Mouse (Mus musculus) bone marrow, adult 2 months (tissue): Measurements from ENCODE around the gene Tmbim6. TPM values are rescaled to one million over a fixed set of nuclear protein-coding genes. Genes with fewer than 3 reads are reported as not detected.

Source experiments
- H3K27ac ChIP-seq: fragments of 200-500 bp; 2 replicates; pipeline ENCODE4 v1.5.1; 2012; ENCODE audit warnings: low read depth, mild to moderate bottlenecking, control low read depth, inconsistent platforms, low read length; ENCODE audit not compliant: control insufficient read depth, poor library complexity, insufficient read depth
- H3K4me1 ChIP-seq: fragments of 200-500 bp; 2 replicates; pipeline ENCODE4 v1.6.1; 2011; ENCODE audit warnings: low read length; ENCODE audit not compliant: control insufficient read depth, insufficient read depth
- H3K4me3 ChIP-seq: fragments of 200-500 bp; replicated peaks from 2 replicates; pipeline ENCODE3; 2011; ENCODE audit warnings: mild to moderate bottlenecking, low read depth, low read length, control low read depth; ENCODE audit not compliant: control insufficient read depth
- CTCF ChIP-seq: fragments of 200-500 bp; IDR thresholded peaks from 2 replicates; pipeline ENCODE4 v1.5.1; 2011; ENCODE audit warnings: low read length, control low read depth; ENCODE audit not compliant: control insufficient read depth, insufficient read depth
- POLR2A ChIP-seq: fragments of 200-500 bp; IDR thresholded peaks from 2 replicates; pipeline ENCODE4 v1.6.1; 2011; ENCODE audit warnings: low read depth, mild to moderate bottlenecking, control low read depth, low read length, borderline replicate concordance; ENCODE audit not compliant: control insufficient read depth
- WGBS: fragments of 180-500 bp; shearing (Covaris S2); methylation state at CpG from one replicate; pipeline ENCODE4 v1.1.7; 2018; 5-methylcytosine and 5-hydroxymethylcytosine counted together
- polyA plus RNA-seq: library from polyadenylated mRNA; stranded (reverse); fragments of >200 nt; gene quantifications from 2 replicates; pipeline ENCODE4 v1.2.4, GENCODE M21; 2011; ENCODE audit warnings: low replicate concordance; ENCODE audit not compliant: missing spikeins, insufficient read depth, insufficient read length

The Tmbim6 gene
- polyA plus RNA-seq, 1 experiment: 146 TPM

GRCm38 (mm10) chr15:99431063-99431462, 38.4 kb downstream of the Tmbim6 start:
- no peaks in the 10 kb centered on the region for H3K4me1 ChIP-seq
- H3K4me3 ChIP-seq: no peak overlapping the region
- 86% methylated on average over 10 of the region's 10 CpGs for WGBS
- no peak for TF ChIP-seq CTCF
- no peak for TF ChIP-seq POLR2A
- H3K27ac ChIP-seq: no peak overlapping the region

GRCm38 (mm10) chr15:99431504-99431903, 38.8 kb downstream of the Tmbim6 start:
- H3K27ac ChIP-seq: no peak overlapping the region
- H3K4me3 ChIP-seq: no peak overlapping the region
- 81% methylated on average over 7 of the region's 7 CpGs for WGBS
- no peaks in the 10 kb centered on the region for H3K4me1 ChIP-seq
- no peak for TF ChIP-seq CTCF
- TF ChIP-seq POLR2A: no peak

DNA sequence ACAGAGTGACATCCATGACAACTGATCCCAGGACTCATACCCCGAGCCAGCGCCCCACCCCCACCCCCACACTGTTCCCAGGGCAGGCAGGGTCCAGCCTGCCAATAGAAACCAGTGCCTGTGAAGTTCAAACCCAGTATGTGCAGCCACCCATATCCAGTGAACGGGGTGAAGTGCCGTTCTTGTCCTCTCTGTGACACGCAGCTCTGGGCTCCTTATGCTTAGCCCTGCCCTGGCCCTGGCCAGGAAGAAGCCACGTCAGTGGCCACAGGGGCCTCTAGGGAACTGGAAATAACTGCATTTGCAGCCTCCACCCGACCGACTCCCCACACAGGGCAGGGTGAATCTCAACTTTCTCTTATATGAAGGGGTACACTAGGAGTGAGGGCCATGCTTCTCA, 39.3 kb downstream of the Tmbim6 start:
- TF ChIP-seq POLR2A (no peak), CTCF (no peak)
- no peak overlapping the region for H3K4me3 ChIP-seq
- WGBS: 77% methylated on average over 8 of the region's 8 CpGs
- no peak overlapping the region for H3K27ac ChIP-seq
- no peaks in the 10 kb centered on the region for H3K4me1 ChIP-seq

DNA sequence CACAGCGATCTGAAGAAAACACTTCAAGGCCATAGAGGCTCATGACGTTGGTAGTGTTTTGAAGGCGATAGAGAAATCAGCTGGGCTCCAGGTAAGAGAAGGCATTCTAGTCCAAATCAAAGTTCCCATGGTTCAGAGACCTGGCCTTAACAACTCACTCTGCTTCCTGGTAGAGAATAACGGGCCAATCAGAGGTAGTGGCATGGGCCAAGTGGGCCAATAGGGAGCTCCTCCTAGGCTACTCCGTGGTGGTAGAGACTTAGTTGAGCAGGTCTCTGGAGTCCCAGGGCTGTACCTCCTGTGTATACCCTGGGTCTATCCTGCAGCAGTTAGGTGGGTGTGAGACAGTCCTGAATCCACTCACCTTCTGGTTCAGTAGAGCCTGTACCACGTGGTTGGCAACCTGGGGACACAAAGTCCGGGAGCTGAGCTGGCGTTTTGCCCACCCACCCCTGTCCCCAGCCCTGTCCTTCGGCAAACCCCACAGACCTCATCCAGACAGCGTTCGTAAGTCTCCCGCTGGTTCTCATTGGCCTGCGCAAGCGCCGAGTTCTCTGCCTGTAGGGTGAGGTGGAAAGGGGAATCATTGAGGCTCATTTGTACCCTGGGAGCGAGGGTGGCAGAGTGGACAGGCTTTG, 40.5 kb downstream of the Tmbim6 start:
- H3K4me3 ChIP-seq: no peak overlapping the region
- no peak overlapping the region for H3K27ac ChIP-seq
- no peak for TF ChIP-seq CTCF
- TF ChIP-seq POLR2A: no peak
- no peaks in the 10 kb centered on the region for H3K4me1 ChIP-seq
- 87% methylated on average over 16 of the region's 16 CpGs for WGBS

DNA sequence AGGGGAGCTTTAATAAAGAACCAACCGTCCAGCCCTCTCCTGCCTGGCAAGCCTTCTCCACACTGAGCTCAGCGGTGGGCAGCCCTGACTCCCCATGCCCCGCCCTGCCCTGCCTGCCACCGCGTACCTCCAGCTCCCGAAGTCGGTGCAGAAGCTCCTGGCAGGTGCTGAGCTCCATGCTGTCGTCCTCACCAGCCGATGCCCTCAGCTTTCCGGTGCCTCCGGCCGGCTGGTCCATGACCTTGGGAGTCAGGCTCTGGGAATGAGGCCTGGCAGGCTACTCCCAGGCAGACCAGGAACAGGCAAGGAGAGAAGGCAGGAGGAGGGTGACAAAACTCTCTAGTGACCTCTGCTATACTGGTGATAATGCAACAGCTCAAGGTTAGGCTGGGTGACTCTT, 41.2 kb downstream of the Tmbim6 start:
- Histone ChIP-seq H3K27ac (no peak overlapping the region), H3K4me1 (no peaks in the 10 kb centered on the region), H3K4me3 (no peak overlapping the region)
- 88% methylated on average over 12 of the region's 12 CpGs for WGBS
- TF ChIP-seq CTCF (no peak), POLR2A (no peak)

DNA sequence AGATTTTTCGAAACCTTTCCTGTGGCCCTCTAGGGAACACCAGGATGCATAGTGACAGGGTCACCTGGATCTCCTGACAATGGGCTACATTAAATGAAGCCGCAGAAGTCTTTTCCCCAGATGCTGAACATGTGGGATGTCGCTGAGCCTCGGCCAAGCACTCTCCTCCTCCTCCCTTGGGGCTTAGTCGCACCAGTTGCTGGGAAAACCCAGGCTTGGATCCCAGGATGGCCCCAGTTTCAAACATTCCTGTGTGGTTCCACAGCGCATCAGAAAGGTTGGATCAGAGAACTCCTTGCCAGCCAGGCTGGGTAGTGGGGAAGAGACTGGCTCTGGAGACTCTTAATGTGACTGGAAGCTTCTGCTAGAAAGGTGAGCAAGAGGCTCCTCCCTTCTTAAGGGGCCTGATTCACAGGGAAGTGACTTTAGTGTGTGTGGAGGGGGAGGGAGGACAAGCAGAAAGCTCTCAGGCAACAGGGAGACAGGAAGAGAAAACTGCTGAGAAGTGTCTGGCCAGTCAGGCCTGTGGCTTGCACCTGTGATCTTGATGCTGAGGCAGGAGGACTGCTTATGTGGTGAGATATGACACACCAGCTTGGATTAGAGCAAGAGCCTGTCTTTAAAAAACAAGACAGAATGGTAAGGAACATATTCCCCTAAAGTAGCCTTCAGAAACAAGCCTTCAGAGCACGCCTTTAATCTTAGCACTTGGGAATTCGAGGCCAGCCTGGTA, 46.5 kb downstream of the Tmbim6 start:
- no peak overlapping the region for H3K4me3 ChIP-seq
- no peak overlapping the region for H3K27ac ChIP-seq
- H3K4me1 ChIP-seq: no peaks in the 10 kb centered on the region
- 84% methylated on average over 8 of the region's 8 CpGs for WGBS
- TF ChIP-seq CTCF (no peak), POLR2A (no peak)

DNA sequence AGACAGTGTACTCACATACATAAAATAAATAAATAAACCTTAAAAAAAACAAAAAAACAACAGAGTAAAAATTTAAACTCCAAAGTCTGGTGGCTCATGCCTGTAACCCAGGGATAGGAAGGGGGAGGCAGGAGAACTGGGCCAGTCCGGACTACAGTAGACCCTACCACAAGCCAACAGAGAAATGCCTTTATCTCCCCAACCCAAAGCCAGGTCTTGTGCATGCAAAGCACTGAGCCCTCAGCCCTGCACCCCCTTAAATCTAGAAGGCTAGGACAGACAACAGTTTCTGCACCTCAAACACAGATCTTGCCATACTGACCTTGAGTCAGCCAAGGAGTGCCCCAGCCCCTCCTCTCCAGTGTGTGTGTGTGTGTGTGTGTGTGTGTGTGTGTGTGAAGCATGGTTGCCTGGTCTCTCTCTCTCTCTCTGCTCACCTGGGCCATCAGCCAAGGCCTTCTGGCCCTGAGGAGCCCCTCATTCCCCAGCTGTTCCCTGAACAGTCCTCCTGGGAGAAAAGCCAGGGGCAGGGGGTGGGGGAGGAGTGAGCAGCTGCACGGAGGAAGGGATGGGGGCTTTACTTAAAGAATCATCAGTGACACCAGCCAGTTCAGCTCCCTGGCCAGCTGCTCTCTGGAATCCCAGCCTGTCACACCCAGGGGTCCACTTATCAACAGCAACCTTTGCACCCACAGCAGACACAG, 47.6 kb downstream of the Tmbim6 start:
- TF ChIP-seq CTCF: no peak
- no peak for TF ChIP-seq POLR2A
- 77% methylated on average over 2 of the region's 2 CpGs for WGBS
- H3K27ac ChIP-seq: no peak overlapping the region
- no peak overlapping the region for H3K4me3 ChIP-seq
- no peaks in the 10 kb centered on the region for H3K4me1 ChIP-seq

DNA sequence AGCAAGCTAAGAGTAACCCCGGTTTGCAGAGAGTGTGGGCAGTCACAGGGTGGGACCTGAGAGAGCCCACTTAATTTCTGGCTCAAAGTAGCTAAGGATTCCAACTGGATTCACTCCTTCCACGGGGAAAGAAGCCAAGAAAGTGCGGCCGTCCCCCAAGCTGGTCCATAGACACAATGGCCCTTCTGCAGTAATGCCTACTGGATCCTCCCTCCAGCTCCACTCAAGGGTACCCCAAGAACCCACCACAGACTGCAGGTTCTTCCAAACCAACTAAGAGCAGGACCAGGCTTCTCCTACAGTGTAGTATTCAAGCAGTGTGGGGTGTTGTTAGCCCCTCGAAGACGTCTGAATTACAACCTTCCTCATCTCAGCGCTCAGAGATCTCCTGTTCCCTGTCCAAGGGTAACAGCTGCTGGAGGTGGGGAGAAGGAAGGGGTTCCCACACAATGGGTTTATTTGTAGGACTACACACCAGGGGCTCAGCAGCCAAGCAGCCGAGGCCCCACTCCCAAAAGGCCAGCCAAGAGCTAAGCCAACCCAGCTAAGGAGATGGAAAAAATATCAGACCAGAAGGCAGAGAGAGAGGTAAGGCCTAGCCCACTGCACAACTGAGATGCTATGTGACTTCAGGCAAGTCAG, 48.3 kb downstream of the Tmbim6 start:
- no peak overlapping the region for H3K27ac ChIP-seq
- no peak for TF ChIP-seq POLR2A
- no peak for TF ChIP-seq CTCF
- 70% methylated on average over 8 of the region's 8 CpGs for WGBS
- H3K4me3 ChIP-seq: no peak overlapping the region
- H3K4me1 ChIP-seq: no peaks in the 10 kb centered on the region
